Mouse (Mus musculus): ENCODE data around the gene Ttc3.

- TF ChIP-seq CTCF (IDR thresholded peaks at IDR 0.05; ENCODE audit: extremely low read depth, insufficient read length, insufficient replicate concordance, low read depth, low read length) (no peak), POLR2A (IDR thresholded peaks at IDR 0.05; ENCODE audit: low read depth, low read length) (no peak)
Measured at GRCm38 (mm10) chr16:94327781-94328711, 42.4 kb upstream of the Ttc3 start, which contains the start of gene Ripply3.
